Mouse (Mus musculus) T-helper 17 cell (primary cell): Measurements from ENCODE around the gene Atrn.

Experiments used
- in situ Hi-C, 2 experiments: fragments of 300-600 bp; cut with MboI, MseI; formaldehyde crosslinking; loops; 1 replicate in 1 of 2; 2 replicates in 1 of 2; pipeline ENCODE4 v1.15.1; 2025; ENCODE audit warnings: high pct_unique_total_duplicates in 2 of 2

The Atrn gene

GRCm38 (mm10) chr2:131067481-131067880 lies 161.2 kb downstream of the Atrn start:
- in situ Hi-C loops, result no loop called here

- in situ Hi-C loops, result no loop called here
Measured at GRCm38 (mm10) chr2:131072536-131072935, 166.2 kb downstream of the Atrn start.
